Mouse (Mus musculus): ENCODE data around the gene Upk2.
"Not testable (repeated sequence)": the region's sequence is repeated elsewhere in the genome, so short reads cannot be mapped to it uniquely, and the experiment has no call there.

Gene Upk2

DNA sequence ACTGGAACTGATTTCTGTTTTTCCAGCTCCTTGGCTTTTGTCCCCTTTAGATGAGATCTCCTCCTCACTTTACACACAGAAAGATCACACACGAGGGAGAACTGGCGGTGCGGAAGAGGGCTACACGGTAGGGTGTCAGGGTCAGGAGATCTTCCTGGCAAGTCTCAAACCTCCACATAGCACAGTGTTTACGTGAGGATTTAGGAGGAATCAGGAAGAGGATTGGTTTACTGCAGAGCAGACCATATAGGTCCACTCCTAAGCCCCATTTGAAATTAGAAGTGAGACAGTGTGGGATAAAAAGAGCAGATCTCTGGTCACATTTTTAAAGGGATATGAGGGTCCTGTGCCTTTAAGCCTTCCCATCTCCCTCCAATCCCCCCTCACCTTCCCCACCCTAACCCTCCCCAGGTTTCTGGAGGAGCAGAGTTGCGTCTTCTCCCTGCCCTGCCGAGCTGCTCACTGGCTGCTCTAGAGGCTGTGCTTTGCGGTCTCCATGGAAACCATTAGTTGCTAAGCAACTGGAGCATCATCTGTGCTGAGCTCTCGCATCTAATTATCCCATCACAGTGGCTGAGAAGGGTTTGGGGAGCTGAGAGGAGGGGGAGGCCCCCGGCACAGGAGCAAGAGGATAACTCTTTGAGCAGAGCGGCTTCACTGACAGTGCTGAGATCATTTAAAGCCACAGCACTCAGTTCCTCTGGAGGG, 2.4 kb upstream of the Upk2 start:
- DNase-seq = peak; percentile 76

DNA sequence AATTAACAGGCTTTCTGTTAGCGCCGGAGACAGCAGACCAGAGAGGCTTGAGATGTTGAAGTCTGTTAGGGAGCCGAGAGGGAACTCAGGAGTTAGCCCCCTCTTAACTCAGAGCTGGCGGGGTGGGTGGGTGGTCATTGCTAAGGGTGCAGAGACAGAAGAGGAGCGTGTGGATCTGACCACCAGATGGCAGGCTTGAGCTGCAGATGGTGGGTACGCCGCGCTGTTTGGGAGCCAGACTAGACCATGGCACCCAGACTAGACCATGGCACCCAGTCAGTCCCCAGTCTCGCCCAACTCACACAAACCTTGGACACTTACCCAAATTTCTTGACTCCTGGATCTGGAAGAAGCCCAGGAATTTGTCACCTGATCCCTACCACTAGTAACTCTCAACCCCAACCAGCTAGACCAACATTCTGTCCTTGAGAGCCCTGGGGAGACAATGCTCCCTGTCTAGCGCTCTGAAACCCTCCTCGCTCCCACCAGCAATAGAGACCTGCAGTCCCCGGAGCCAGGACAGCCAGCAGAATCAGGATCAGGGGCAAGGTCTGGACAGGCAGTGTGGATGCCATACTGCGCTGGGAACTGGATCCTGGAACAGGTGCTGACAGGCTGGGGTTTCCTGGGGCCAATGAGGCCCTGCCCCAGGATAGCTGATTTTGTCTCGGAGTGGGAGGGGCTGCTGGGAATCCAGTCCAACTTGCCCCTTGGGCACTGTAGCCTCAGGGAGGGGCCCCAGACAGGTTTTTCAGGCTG, 465 bp downstream of the Upk2 start:
- peak; percentile 91 for DNase-seq

DNA sequence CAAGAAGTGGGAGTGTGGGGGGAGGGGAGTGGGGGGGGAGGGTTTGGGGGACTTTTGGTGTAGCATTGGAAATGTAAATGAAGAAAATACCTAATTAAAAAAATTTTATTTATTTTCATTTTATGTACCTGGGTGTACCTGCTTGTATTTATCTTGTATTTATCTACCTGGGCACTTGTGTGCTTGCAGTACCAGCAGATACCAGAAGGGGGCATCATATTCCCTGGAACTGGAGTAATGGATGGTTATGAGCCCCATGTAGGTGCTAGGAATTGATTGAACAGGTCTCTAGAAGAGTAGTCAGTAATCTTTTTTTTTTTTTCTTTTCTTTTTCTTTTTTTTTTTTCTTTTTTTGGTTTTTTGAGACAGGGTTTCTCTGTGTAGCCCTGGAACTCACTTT, 4.4 kb downstream of the Upk2 start:
- DNase-seq = no peak

DNA sequence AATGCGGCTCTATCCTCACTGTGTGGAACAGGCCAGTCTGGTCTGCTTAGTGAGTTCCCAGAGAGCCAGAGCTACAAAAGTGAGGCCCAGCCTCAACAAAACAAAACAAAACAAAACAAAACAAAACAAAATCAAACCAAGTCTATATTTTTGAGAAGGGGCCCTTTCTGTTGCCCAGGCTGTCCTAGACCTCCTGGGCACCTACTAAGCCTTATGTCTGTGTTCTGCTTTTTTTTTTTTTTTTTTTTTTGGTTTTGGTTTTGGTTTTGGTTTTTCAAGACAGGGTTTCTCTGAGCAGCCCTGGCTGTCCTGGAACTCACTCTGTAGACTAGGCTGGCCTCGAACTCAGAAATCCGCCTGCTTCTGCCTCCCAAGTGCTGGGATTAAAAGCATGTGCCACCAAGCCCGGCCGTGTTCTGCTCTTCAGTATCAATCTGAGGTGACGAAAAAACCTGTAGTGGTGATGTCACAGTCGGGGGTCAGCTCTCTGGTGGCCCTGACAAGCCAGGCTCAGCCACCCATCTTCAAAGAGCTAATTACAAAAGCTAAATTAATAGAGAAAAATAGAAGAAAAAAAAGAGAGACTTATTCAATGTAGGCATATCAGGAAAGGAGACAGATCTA, 10.3 kb downstream of the Upk2 start:
- DNase-seq = not testable (repeated sequence)

DNA sequence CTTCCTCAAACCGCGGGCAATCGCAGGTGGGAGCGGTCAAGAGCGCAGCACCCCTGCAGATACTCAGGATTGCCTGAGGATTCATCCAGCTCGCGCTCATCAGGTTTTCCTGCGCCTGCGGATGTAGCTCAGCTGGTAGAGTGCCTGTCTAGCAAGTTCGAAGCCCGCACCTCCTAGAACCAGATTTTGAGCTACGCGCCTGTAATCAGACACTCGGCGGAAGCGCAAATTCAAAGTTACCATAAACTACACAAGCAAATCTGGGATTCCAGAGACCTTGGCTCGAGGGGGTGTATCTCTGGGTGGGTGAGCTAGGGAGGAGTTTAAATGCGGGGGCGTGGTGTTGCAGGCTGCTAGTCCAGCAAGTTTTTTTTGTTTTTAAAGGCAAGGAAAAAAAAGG, 13.8 kb downstream of the Upk2 start, which contains the start of gene Foxr1:
Foxr1 (minus strand) TSS at position 176 of the 400 bp plus-strand sequence.
- DNase-seq = no peak

DNA sequence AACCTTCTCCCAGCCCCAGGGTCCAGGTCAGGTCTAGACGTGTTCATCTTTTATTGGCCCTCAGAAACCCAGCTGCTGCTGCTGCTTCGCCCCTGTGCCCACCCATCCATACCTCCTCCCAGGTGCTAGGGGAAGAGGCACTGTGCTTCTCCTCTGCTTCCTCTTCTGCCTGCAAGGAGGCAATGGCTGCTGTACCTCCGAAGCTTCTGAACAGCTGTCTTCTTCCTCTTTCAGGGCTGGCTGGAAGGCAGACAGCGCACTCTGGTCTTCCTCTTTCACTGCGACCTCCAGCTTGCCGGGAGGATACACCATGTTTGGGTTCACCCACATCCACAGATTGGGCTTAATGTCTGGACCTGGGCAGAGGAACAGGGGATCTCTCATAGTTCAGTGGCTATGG, 19.0 kb downstream of the Upk2 start:
- DNase-seq = no peak

DNA sequence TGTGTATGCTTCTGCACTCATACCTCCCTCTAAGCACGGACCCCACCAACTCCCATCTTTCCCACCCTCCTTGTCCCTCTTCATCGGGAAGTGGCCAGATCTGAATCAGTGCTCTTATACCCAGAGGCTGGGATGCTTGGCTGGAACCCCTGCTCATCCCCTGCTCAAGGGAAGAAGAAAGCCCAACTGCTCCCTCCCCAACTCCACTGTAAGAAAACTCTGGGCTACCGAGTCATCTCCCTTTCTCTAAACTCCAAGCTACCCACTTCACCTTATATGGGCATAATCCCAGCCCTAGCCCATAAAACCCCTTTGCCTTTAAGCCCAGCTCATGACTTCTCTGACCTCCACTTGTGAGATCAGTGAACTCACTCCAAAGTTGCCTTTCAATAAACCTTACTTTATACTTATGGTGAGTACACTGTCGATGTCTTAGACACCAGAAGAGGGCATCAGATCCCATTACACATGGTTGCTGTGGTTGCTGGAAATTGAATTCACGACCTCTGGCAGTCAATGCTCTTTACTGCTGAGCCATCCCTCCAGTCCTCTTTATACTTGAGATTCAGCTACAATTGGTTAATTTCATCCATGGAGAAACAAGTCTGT, 22.1 kb downstream of the Upk2 start:
- DNase-seq = no peak

DNA sequence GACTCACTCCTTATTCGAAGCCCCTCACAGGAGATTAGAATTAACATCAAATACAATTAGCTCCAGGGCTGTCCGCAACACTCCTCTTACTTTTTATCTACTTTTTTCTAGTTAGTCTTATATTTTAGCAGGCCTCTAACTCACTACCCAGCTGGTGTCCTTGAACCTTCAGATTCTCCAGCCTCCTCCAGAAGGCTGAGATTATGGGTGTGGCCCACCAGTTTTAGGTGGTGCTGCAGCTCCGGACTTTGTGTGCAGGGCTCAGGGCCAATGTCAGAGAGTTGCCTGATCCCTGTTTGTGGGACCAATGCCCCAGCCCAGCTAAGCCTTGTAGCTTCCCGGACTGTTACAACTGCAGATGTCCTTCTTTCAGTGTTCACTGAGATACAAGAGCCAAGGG, 31.2 kb downstream of the Upk2 start:
- DNase-seq = no peak

DNA sequence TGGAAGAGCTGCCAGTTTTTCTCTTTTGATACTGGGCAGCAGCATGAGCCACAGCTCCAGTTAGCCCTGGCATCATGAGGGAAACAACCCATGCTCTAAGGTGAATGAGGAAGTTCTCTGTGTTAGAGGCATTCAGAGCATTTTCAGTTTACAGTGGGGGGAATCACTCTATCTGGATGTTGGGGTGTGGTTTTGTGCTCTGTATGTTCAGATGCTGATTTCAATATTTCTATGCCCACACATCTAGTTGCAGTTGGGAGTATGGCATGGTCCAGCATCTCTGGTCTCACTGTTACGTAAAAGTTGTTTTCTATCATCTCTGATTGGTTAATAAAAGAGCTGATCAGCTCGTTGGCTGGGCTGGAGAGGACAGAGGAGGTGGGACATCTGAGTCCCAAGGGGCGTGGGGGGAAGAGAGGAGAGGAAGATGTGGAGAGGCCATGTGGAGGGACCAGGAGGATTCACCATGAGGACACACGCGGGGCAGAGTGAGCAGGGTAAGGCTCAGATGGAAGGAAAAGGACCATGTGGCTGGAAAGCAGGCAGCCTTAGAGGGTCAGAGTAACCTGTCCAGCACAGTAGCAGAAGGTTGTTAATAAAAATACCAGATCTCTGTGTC, 34.4 kb downstream of the Upk2 start:
- no peak for DNase-seq

DNA sequence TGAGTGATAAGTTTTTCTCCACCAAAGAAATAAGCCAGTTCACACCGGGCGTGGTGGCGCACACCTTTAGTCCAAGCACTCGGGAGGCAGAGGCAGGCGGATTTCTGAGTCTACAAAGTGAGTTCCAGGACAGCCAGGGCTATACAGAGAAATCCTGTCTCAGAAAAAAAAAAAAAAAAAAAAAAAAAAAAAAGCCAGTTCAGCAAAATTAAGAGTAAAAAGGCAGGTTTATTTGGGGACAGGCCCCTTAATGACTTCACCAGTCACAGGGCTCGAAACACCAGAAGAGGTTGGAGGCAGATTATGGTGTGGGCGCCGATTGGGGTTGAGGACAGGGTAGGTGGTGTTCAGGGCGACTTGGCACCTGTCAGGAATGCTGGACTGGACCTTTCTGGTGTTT, 35.0 kb downstream of the Upk2 start:
- not testable (repeated sequence) for DNase-seq

DNA sequence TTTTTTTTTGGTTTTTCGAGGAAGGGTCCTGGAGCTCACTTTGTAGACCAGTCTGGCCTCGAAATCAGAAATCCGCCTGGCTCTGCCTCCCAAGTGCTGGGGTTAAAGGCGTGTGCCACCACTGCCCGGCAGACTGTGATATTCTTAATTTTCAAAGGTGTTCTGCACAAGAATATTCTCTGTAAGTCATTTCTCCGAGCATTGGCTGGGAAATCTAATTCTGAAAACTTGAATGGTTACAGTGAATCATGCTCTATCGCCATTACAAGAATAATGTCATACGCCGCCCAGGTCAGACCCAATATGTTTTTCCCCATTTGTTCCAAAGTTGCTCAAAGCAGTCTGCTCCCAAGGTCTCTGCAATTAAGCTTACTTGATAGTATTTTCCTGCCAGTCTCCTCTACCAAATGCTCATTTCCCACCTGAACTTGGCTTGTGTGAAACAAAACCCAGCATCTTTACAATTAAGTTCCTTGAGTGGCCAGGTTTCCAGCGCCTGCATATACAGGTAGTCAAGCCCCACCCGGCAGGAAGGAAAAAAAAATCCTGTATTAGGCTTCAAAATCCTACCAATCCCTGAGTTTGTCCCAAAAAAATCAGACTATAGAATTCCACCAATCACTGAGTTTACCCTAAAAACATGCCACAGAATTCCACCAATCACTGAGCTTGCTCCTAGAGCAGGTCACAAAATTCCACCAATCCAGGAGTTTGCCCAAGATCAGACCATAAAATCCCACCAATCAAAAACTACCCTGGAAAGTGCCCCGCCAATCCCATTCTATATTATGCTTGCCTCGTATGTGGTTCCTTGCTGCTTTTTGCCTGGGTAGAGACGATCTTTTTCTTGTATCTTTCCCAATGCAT, 36.0 kb downstream of the Upk2 start, which contains the start of gene Ccdc84:
Ccdc84 (minus strand) TSS at position 51 of the 867 bp plus-strand sequence.
- no peak for DNase-seq

DNA sequence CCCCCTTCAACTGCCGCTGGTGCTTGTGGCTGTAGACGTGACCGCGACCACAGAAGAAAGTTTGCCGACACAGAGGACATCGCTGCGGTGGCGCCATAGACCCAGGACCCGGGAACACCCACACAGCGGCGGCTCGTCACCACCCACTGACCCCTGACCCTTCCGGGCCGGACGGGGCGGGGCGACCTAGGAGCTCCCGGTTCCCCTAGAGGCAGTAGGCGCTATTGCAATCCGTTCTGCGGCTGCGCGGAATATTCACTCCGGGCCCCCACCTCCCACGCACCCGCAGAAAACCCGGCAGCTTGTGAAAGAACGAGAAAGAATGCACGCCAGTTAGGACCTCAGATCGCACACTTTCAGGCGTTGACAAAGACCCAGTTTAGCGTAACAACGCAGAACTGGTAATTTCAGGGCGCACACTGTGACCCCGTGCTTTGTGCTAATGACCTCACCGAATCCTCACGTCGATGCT, 36.8 kb downstream of the Upk2 start:
- peak; percentile 98 for DNase-seq

DNA sequence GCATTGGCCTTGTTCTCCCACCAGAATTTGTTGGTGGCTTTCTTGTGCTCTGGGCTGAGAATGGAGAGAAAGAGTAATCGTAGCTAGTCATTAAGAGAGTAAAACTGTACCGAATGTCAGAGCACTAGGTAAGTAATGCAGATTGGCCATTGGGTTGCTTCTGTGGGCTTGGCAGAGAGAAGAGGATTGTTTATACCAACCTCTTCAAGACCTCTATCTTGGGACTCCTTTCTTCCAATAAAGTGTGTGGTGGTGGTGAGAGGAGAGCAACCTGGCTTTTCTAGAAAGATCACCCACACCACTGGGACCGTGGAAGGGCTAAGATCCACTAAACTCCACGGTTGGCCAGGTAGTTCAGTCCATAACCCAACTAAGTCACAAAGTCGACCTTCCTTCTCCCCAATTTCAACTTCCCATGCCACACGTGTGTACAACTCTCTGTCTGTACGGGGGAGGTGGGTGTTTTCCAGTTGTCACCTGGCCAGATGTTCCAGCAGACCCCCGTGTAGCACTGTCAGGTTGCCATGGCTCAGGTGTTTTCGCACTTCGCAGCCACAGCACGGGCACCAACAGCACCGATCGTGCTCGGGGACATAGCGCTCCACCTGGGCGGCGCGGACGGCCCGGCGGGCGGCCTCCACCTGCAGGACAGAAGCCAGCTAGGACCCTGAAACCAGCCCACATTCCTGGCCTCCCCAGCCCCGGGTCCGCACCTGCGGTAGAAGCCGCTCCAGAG, 37.5 kb downstream of the Upk2 start:
- no peak for DNase-seq

DNA sequence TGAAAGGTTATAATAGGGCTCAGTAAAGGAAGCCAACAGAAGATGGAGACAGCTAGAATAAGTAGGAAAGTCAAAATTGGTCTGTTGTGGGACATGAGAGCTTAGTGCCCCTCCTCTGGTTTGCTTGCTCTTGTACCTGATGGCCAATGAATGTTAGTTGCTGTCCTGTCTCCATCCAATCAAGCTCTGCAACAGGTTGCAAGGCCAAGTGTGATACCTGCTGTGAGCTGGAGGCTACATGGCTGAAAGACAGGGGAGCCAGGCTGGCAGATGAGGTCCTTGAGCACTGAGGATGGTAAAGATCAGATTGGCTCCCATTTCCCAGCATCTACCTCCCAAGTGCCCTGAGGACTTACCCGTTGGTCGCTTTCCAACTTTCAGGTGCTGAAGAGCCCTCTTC, 42.0 kb downstream of the Upk2 start:
- no peak for DNase-seq

DNA sequence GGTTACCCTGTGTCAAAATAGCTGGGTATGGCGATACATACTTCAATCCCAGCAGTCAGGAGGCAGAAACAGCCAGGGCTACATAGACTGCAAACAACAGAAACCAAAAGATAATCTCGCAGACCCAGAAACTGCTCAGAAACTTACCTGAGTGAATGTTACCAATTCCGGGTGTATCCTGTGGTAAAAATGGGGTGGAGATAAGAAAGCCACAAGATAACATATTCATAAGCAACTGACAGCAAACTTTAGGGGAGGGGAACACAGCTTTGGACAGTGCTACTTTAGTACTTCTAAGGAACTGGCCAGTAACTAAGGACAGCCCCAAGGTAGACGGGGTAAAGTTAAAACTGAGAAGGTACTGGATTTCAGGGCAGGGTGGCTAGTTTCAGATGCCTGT, 42.5 kb downstream of the Upk2 start:
- DNase-seq = no peak

DNA sequence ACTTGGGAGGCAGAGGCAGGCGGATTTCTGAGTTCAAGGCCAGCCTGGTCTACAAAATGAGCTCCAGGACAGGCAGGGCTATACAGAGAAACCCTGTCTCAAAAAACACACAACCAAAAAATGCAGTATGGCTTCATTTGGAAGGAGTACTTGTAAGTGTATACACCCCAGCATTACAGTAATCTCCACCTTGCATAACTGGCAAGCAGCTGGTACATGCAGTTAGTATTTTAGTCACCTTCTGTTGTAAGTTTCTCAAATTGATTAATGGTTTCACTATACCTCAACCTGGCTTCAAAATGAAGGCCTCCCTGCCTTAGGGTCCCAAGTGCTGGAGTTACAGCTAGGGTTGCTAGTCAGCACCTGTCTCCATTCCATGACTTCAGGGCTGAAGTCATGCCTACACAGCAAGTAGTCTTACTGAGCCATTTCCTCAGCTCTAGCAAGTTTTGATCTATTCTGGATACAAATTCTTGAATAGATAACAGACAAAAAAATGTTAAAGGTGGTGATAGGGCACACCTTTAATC, 43.1 kb downstream of the Upk2 start:
- no peak for DNase-seq

DNA sequence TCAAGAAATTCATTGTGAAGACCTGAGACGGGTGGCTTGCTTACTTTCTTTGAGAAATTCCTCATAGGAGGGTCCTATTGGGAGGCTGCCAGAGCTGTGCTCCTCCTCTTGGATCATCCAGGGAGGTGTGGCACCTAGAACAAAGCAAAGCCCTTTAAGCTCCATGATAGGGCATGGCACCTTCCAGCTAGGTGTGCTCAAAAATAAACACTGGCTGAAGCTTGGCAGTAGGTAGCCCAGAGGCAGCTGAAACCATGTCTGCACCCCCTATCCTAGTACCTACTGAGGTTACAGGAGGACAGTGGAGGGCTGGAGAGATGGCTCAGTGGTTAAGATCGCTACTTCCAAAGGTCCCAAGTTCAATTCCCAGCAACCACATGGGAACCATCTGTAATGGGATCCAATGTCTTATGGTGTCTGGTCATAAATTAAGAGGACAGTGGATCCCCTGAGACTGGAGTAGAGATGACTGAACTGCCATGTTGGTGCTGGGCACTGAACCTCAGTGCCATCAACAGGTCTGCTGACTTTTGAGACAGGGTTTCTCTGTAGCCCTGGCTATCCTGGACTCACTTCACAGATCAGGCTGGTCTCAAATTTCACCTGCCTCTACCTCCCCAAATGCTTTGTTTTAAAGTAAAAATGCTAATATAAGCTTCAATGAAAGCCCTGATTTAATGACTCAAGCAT, 44.0 kb downstream of the Upk2 start:
- no peak for DNase-seq

DNA sequence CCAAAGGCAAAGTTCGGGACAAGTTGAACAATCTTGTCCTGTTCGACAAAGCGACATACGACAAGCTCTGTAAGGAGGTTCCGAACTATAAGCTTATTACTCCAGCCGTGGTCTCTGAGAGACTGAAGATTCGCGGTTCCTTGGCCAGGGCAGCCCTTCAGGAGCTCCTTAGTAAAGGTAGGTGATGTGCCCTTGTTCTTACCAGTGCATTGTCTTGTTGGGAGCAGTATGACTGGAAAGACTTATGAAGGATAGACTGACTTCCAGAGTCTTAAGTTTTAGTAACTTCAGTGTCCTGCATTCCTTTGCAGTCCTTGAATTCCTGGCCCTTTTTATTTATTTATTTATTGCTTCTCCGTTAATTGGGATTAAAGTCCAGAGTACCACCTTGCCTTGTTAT, 46.1 kb downstream of the Upk2 start:
- not testable (repeated sequence) for DNase-seq

DNA sequence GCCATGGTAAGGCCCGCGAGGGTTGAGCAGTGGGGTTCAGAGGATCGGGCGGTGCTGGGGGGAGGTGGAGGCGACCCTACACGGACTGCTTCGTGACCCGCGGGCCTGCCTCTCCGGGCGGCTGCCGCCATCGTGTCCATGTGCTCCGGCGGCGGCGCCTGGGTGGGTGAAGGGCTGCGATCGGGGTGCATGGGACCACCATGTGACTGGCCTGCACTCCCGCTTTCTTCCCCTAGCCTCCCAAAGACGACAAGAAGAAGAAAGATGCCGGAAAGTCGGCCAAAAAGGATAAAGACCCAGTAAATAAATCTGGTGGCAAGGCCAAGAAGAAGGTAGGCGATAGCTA, 47.1 kb downstream of the Upk2 start:
- DNase-seq = no peak
